ENCODE assay signal across 23 mouse cellular contexts in the genomic region with DNA sequence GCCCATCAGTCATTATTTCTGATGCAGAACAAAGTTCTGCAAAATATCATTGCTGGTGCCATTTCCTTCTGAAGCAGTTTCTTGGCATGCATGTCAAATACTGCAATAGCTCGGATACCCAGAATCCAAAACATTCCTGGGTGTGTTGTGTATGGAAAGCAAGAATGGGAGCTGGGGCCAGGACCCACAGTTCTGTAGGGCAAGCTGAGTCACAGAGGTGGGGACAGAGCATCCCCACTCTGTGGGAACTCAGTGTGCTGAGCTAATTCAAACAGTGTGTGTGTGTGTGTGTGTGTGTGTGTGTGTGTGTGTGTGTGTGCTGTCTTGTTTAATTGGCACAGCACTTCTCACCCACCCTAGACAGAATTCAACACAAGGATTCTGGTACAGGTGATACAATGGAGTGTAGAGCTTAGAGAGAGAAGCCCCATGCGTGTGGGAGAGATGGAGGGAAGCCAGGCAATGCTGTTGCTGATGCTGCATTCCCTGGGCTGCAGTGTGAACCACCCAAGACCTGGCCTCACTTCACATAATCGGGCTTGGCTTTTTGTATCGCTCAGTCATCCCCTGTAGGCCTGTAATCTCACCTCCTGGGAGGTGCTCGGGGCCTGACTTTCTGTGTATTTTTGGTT.
A peak's percentile ranks its signal among the peaks of the same experiment; 100 is the strongest.
DNase-seq lines count a peak whose midpoint lies in the region; ATAC-seq and TF ChIP-seq lines count a peak whose summit lies in the region.
"Had no signal": no experiment of that assay in that cellular context is flagged by ENCODE, and none has a peak within 500 bp of the region (broad histone marks: within the 10 kb centered on the region; RNA-seq: fewer than 3 reads in every experiment).

No protein-coding gene starts in this region.

- DNase-seq in hindbrain, embryonic 10.5 days (ENCODE audit: low spot score): no peak
- DNase-seq in hindbrain, embryonic 11.5 days (ENCODE audit: low spot score): no peak
- peak; percentile 35 for DNase-seq in lung, postnatal 0 days (ENCODE audit: low spot score)
- no peak for DNase-seq in lung, postnatal 25 days (ENCODE audit: low spot score)
- no peak for DNase-seq in limb, embryonic 10.5 days (ENCODE audit: low spot score)
- no peak for DNase-seq in adrenal gland, adult 18-20 months (ENCODE audit: low spot score in 2 of 2)
- no peak for DNase-seq in cerebellum, postnatal 14 days
- DNase-seq: adrenal gland, postnatal 14 days; cerebellum, adult 11 months; cerebellum, postnatal 10 days; gastrocnemius, postnatal 14 days; kidney, adult 11 months; kidney, postnatal 25 days; lung, adult 18-20 months; right cerebral cortex, postnatal 14 days; thymus, adult 18-20 months had no signal

- no peak overlapping the region for H3K4me2 ChIP-seq in hindbrain, embryonic 11.5 days (replicated peaks; ENCODE audit: low read depth, low read length)
- H3K4me2 ChIP-seq in lung, postnatal 0 days (replicated peaks; ENCODE audit: low read depth, low read length): no peak overlapping the region
- H3K4me2 ChIP-seq: stomach, embryonic 15.5 days had no signal

- no peaks in the 10 kb centered on the region for H3K36me3 ChIP-seq in hindbrain, embryonic 10.5 days
- H3K36me3 ChIP-seq in hindbrain, embryonic 11.5 days (ENCODE audit: control insufficient read depth, insufficient read depth, low read length): no peaks in the 10 kb centered on the region
- H3K36me3 ChIP-seq in lung, postnatal 0 days (ENCODE audit: insufficient read depth, low read length): no peaks in the 10 kb centered on the region
- H3K36me3 ChIP-seq in limb, embryonic 10.5 days: peaks cover 9% of the 10 kb centered on the region
- H3K36me3 ChIP-seq: midbrain, embryonic 15.5 days; stomach, embryonic 15.5 days had no signal

- H3K9ac ChIP-seq in hindbrain, embryonic 11.5 days (ENCODE audit: low read depth, low read length): no peak overlapping the region
- H3K9ac ChIP-seq in lung, postnatal 0 days (replicated peaks; ENCODE audit: low read depth): no peak overlapping the region
- H3K9ac ChIP-seq: midbrain, embryonic 15.5 days; stomach, embryonic 15.5 days had no signal

- no peaks in the 10 kb centered on the region for H3K9me3 ChIP-seq in hindbrain, embryonic 10.5 days
- no peaks in the 10 kb centered on the region for H3K9me3 ChIP-seq in hindbrain, embryonic 11.5 days (ENCODE audit: control insufficient read depth, low read length)
- H3K9me3 ChIP-seq in lung, postnatal 0 days (ENCODE audit: low read length): no peaks in the 10 kb centered on the region
- no peaks in the 10 kb centered on the region for H3K9me3 ChIP-seq in limb, embryonic 10.5 days (replicated peaks)
- H3K9me3 ChIP-seq: forebrain, embryonic 13.5 days; midbrain, embryonic 15.5 days; stomach, embryonic 15.5 days had no signal

- peak overlapping the region; percentile 83 for H3K27ac ChIP-seq in hindbrain, embryonic 10.5 days
- no peak overlapping the region for H3K27ac ChIP-seq in hindbrain, embryonic 11.5 days (ENCODE audit: low read depth, low read length)
- H3K27ac ChIP-seq in lung, postnatal 0 days (ENCODE audit: low read length): no peak overlapping the region
- peak overlapping the region; percentile 27; the same call in 1 of the 2 replicates for H3K27ac ChIP-seq in cortical plate, adult 2 months (ENCODE audit: insufficient read depth, low read length)
- peak overlapping the region; percentile 83; the same call in 1 of the 2 replicates for H3K27ac ChIP-seq in limb, embryonic 10.5 days
- H3K27ac ChIP-seq: macrophage; midbrain, embryonic 15.5 days; stomach, embryonic 15.5 days had no signal

- H3K4me3 ChIP-seq in hindbrain, embryonic 10.5 days: no peak overlapping the region
- H3K4me3 ChIP-seq in hindbrain, embryonic 11.5 days (ENCODE audit: low read depth, low read length): no peak overlapping the region
- H3K4me3 ChIP-seq in lung, postnatal 0 days (ENCODE audit: low read depth, low read length): no peak overlapping the region
- no peak overlapping the region for H3K4me3 ChIP-seq in cortical plate, adult 2 months (ENCODE audit: insufficient read depth, low read length)
- H3K4me3 ChIP-seq in limb, embryonic 10.5 days: no peak overlapping the region
- H3K4me3 ChIP-seq: forebrain, embryonic 13.5 days; midbrain, embryonic 15.5 days; myocyte; stomach, embryonic 15.5 days had no signal

- no peak for TF ChIP-seq EP300 in lung, postnatal 0 days (IDR thresholded peaks at IDR 0.05)

- no peaks in the 10 kb centered on the region for H3K27me3 ChIP-seq in hindbrain, embryonic 10.5 days (ENCODE audit: insufficient read depth, poor library complexity, severe bottlenecking)
- H3K27me3 ChIP-seq in hindbrain, embryonic 11.5 days (ENCODE audit: control insufficient read depth, insufficient read depth, low read length): no peaks in the 10 kb centered on the region
- peaks cover 3% of the 10 kb centered on the region; the same call in 1 of the 2 replicates for H3K27me3 ChIP-seq in lung, postnatal 0 days (replicated peaks; ENCODE audit: insufficient read depth, low read length)
- H3K27me3 ChIP-seq in limb, embryonic 10.5 days (ENCODE audit: low read depth, poor library complexity, severe bottlenecking): no peaks in the 10 kb centered on the region
- H3K27me3 ChIP-seq: midbrain, embryonic 15.5 days; stomach, embryonic 15.5 days had no signal

- H3K4me1 ChIP-seq in hindbrain, embryonic 10.5 days (replicated peaks): peaks cover 38% of the 10 kb centered on the region
- 0 out of 2 replicates have a peak, but pooled peaks cover 3% of the 10 kb centered on the region for H3K4me1 ChIP-seq in hindbrain, embryonic 11.5 days (replicated peaks; ENCODE audit: control insufficient read depth, insufficient read depth, low read length)
- H3K4me1 ChIP-seq in lung, postnatal 0 days (ENCODE audit: insufficient read depth, low read depth, low read length): no peaks in the 10 kb centered on the region
- H3K4me1 ChIP-seq in cortical plate, adult 2 months (ENCODE audit: control insufficient read depth, insufficient read depth, low read length): peaks cover 14% of the 10 kb centered on the region
- H3K4me1 ChIP-seq in limb, embryonic 10.5 days: peaks cover 60% of the 10 kb centered on the region

- TF ChIP-seq POLR2A in cortical plate, adult 2 months (IDR thresholded peaks at IDR 0.05; ENCODE audit: extremely low read depth, insufficient read depth, low read length): no peak

- 76% methylated on average over 5 of the region's 5 CpGs for WGBS in hindbrain, embryonic 10.5 days
- 90% methylated on average over 5 of the region's 5 CpGs for WGBS in hindbrain, embryonic 11.5 days
- WGBS in lung, postnatal 0 days: 65% methylated on average over 5 of the region's 5 CpGs
- 84% methylated on average over 5 of the region's 5 CpGs for WGBS in limb, embryonic 10.5 days

- ATAC-seq in hindbrain, embryonic 11.5 days (ENCODE audit: low FRiP score): no peak
- ATAC-seq in lung, postnatal 0 days: peak; percentile 33; the same call in 1 of the 2 replicates
- ATAC-seq: activated CD4-positive, CD25-positive, alpha-beta regulatory T cell, adult 4 months had no signal

- no peak for TF ChIP-seq CTCF in lung, postnatal 0 days (IDR thresholded peaks at IDR 0.05)
- TF ChIP-seq CTCF in cortical plate, adult 2 months (IDR thresholded peaks at IDR 0.05; ENCODE audit: extremely low read depth, insufficient read depth, low read length): no peak

Comparison
In these comparisons a context has a peak if more than half of its experiments do, and no peak if none do; other contexts are left out.
1. H3K27ac ChIP-seq: peak in hindbrain, embryonic 10.5 days (single experiment), cortical plate, adult 2 months (single experiment) and limb, embryonic 10.5 days (single experiment); none in hindbrain, embryonic 11.5 days (single experiment) and lung, postnatal 0 days (single experiment).